Mouse (Mus musculus) layer of hippocampus, adult 11-12 months (tissue): ENCODE measurements around the gene Mmrn2.
"Not testable (repeated sequence)": the region's sequence is repeated elsewhere in the genome, so short reads cannot be mapped to it uniquely, and the experiment has no call there.

ENCODE experiments used
- DNase-seq: peaks from one replicate; pipeline ENCODE4 v3.0.0; 2022; ENCODE audit warnings: low spot score

Mmrn2 gene

GRCm38 (mm10) chr14:34403424-34403823, 28.2 kb downstream of the Mmrn2 start:
- DNase-seq: no peak

DNA sequence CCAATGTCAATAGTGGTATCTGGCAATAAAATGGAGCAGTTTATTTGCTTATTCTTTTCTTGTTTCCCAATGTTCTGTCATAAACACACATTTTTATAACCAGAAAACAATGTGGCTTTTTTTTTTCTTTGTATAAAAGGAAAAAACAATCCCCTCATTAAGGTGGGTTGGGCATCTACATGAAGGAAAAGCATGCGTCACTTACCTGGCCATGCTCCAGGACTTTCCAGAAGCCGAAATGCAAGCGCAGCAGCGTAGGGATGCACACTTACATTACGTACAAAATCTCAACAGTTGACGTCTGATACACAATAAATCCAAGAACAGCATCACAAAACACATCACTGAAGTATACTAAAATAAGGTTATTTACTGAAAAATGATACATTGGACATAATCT, 35.5 kb downstream of the Mmrn2 start:
- no peak for DNase-seq

GRCm38 (mm10) chr14:34412164-34412896, 37.1 kb downstream of the Mmrn2 start:
- no peak for DNase-seq

DNA sequence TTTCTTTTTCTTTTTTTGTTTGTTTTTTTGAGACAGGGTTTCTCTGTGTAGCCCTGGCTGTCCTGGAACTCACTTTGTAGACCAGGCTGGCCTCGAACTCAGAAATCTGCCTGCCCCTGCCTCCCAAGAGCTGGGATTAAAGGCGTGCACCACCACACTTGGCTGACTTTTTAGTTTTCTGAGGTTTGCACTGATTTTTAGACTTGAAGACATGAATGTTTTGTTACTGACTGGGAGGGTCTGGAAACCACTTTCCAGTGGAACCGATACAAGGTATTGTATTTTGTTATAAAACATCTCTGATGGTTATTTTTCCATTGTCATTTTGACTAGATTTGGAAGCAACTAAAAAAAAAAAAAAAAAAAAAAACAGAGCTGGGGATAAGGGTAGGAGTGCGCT, 41.7 kb downstream of the Mmrn2 start:
- DNase-seq: not testable (repeated sequence)

DNA sequence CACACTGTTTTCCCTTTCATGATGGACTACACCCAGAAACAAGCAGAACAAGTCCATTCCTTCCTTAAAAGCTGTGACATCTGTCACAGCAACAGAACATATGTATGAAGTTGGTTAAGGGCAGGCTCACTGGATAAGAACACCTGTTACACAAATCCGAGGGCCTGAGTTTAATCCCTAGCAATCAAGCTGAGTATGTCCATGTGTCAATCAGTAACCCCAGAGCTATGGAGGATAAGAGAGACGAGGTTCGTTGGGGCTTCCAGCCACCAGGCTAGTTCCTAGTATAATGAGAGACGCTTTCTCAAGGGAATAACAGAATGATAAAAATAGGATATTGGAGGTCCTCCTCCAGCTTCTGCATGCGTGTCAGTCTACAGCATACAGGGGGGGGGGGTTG, 42.2 kb downstream of the Mmrn2 start:
- DNase-seq: no peak

GRCm38 (mm10) chr14:34421078-34421477, 45.8 kb downstream of the Mmrn2 start:
- no peak for DNase-seq

- no peak for DNase-seq
Measured at GRCm38 (mm10) chr14:34428274-34428673, 53.0 kb downstream of the Mmrn2 start.

DNA sequence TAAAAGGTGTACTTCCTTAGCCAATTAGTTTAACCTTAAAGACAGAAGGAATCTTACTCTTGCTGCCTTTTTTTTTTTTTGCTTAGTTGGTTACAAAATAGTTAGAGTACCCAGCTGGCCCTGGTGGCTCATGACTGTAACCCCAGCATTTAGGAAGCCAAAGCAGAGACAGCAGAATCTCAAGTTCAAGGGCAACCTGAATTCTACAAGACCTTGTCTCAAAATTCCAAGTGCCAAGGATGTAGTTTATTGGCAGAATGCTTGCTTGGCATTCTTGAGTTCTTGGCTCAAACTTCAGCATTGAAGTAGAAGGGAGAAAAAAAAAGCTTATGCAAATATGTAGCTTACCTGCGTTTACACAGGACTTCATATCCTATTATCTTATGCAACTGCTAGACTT, 53.8 kb downstream of the Mmrn2 start:
- no peak for DNase-seq

- no peak for DNase-seq
Measured at GRCm38 (mm10) chr14:34440526-34441066, 65.3 kb downstream of the Mmrn2 start.

GRCm38 (mm10) chr14:34442531-34442930, 67.3 kb downstream of the Mmrn2 start:
- DNase-seq: no peak

- no peak for DNase-seq
Measured at GRCm38 (mm10) chr14:34444368-34444767, 69.1 kb downstream of the Mmrn2 start.

GRCm38 (mm10) chr14:34444924-34445323, 69.7 kb downstream of the Mmrn2 start:
- no peak for DNase-seq

DNA sequence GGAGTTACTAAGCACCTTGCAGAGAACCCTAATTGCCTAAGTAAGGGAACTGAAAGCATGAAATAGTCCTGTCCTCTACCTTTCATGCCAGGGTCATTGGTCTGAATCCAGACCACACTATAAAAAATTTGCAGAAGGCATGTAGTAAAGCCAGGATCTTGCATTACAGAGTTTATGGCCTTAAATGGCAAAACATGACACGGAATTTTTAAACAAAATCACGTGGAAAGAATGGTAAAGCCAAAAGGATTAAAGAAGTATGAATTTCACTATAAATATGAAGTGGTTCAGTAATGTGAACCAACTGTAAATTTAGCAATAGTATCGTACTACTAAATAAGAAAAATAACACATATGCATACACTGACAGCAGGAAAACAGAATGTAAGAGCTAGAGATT, 70.1 kb downstream of the Mmrn2 start:
- DNase-seq: no peak

- DNase-seq: no peak
Measured at GRCm38 (mm10) chr14:34446624-34447023, 71.4 kb downstream of the Mmrn2 start.

GRCm38 (mm10) chr14:34447659-34448058, 72.4 kb downstream of the Mmrn2 start:
- no peak for DNase-seq

GRCm38 (mm10) chr14:34448398-34448797, 73.1 kb downstream of the Mmrn2 start:
- DNase-seq: no peak

GRCm38 (mm10) chr14:34449807-34450206, 74.5 kb downstream of the Mmrn2 start:
- DNase-seq: no peak

- DNase-seq: no peak
Measured at GRCm38 (mm10) chr14:34450451-34450850, 75.2 kb downstream of the Mmrn2 start.

- no peak for DNase-seq
Measured at GRCm38 (mm10) chr14:34451872-34452271, 76.6 kb downstream of the Mmrn2 start.

DNA sequence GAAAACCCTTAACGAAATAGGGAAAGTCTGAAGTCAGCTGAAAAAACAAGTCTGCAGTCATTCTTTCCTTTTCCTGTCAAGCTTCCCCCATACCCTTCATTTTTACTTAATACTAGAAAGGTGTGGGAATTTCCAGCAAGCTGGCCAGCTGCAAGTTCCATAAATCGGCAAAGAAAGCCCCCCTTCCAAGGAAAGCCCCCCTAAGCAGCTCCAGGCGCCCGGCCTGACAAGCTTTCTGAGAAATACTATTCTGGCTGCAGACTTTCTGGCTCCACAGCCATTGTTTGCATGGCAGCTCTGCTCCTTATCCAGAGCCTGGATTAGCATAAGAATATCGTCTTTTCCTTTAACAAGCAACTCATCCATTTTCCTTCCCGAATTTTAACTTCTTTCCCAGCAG, 78.4 kb downstream of the Mmrn2 start:
- no peak for DNase-seq
